Mouse (Mus musculus) limb, embryonic 11.5 days (tissue): ENCODE measurements around the gene Mapre3. TPM values are rescaled to one million over a fixed set of nuclear protein-coding genes. Genes with fewer than 3 reads are reported as not detected.
A peak's percentile ranks its signal among the peaks of the same experiment; 100 is the strongest.

Experiments used
- ATAC-seq: fragments of 200-750 bp; cut with Nextera tagmentation; 2 replicates; pipeline ENCODE4 v1.8.0; 2017; ENCODE audit warnings: low read depth; ENCODE audit not compliant: insufficient number of reproducible peaks, low FRiP score, low TSS enrichment
- DNase-seq: peaks from one replicate; pipeline ENCODE4 v3.0.0-alpha.2; 2015; ENCODE audit warnings: low spot score
- H3K27ac ChIP-seq: fragments of 300-500 bp; sonication (generic); replicated peaks from 2 replicates; pipeline ENCODE4 v1.5.1; 2014; ENCODE audit warnings: low read depth, mild to moderate bottlenecking, low read length
- H3K27me3 ChIP-seq: fragments of 300-500 bp; sonication (generic); 2 replicates; pipeline ENCODE4 v1.6.1; 2014; ENCODE audit warnings: mild to moderate bottlenecking, low read length, mixed read lengths; ENCODE audit not compliant: control insufficient read depth, insufficient read depth
- H3K36me3 ChIP-seq: fragments of 300-500 bp; sonication (generic); 2 replicates; pipeline ENCODE4 v1.6.1; 2014; ENCODE audit warnings: mild to moderate bottlenecking, low read length, moderate library complexity, mixed read lengths; ENCODE audit not compliant: control insufficient read depth, insufficient read depth
- H3K4me1 ChIP-seq: fragments of 300-500 bp; sonication (generic); 2 replicates; pipeline ENCODE4 v1.6.1; 2014; ENCODE audit warnings: low read length, mixed read lengths; ENCODE audit not compliant: control insufficient read depth, insufficient read depth
- H3K4me2 ChIP-seq: fragments of 300-500 bp; sonication (generic); 2 replicates; pipeline ENCODE4 v1.6.1; 2014; ENCODE audit warnings: low read depth, mild to moderate bottlenecking, moderate library complexity; ENCODE audit not compliant: severe bottlenecking
- H3K4me3 ChIP-seq: fragments of 300-500 bp; sonication (generic); 2 replicates; pipeline ENCODE4 v1.5.1; 2014; ENCODE audit warnings: low read depth, low read length
- H3K9ac ChIP-seq: fragments of 300-500 bp; sonication (generic); 2 replicates; pipeline ENCODE4 v1.6.1; 2014; ENCODE audit warnings: mild to moderate bottlenecking, low read length
- H3K9me3 ChIP-seq: fragments of 300-500 bp; sonication (generic); 2 replicates; pipeline ENCODE4 v1.6.1; 2016; ENCODE audit warnings: low read length; ENCODE audit not compliant: control insufficient read depth
- WGBS: fragments of 180-500 bp; shearing (Covaris S2); extraction: QIAGEN DNeasy Blood & Tissue Kit; methylation state at CpG from one replicate; pipeline ENCODE4 v1.1.7; 2014; 5-methylcytosine and 5-hydroxymethylcytosine counted together
- polyA plus RNA-seq: library from polyadenylated mRNA; unstranded; fragments of >200 nt; fragmentation: Nextera tagmentation; extraction: Ambion mirVana; gene quantifications from 2 replicates; pipeline ENCODE4 v1.2.1, GENCODE M21; 2014

The Mapre3 gene
- polyA plus RNA-seq, 1 experiment from 2014 or later, result 18.0 TPM

DNA sequence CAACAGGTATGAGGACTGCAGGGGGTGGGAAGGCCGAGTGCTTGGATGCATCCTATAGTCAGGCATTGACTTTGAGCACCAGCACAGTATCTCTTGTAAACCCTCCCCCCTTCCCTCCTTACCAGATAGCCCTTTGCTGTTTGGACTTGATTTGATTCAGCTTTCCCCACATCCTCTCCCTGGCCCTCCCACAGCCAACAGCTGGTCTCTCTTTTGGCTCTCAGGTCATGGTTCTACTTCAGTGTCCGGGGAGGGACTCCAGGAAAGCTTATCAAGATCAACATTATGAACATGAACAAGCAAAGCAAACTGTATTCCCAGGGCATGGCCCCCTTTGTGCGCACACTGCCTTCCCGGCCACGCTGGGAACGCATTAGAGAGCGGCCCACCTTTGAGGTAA, 75.9 kb downstream of the Mapre3 start:
- 85% methylated on average over 7 of the region's 7 CpGs for WGBS
- H3K36me3 ChIP-seq, result peaks cover 29% of the 10 kb centered on the region; the same call in 1 of the 2 replicates

DNA sequence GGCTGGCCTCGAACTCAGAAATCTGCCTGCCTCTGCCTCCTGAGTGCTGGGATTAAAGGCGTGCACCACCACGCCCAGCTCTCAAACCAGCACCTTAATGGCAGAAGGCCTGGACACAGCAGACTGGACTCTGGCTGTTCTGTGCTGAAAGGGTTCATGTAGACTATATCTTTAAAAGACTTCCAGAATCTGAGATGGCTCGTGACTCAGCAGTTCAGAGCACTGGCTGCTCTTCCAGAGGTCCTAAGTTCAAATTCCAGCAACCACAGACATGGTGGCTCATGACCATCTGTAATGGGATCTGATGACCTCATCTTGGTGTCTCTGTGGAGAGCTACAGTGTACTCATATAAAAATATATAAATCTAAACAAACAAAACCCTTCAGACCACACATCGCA, 87.4 kb downstream of the Mapre3 start:
- peaks cover 19% of the 10 kb centered on the region for H3K36me3 ChIP-seq
- 93% methylated on average over 5 of the region's 5 CpGs for WGBS

More for the DNA sequence above, 75.9 kb downstream of the Mapre3 start:
- H3K9me3 ChIP-seq, result no peaks in the 10 kb centered on the region
- H3K27me3 ChIP-seq, result no peaks in the 10 kb centered on the region
- peak overlapping the region; percentile 80 for H3K9ac ChIP-seq
- DNase-seq (no peak), ATAC-seq (no peak)
- H3K4me1 ChIP-seq, result peaks cover 6% of the 10 kb centered on the region
- H3K4me3 ChIP-seq, result peak overlapping the region; percentile 58
- no peak overlapping the region for H3K27ac ChIP-seq
- peak overlapping the region; percentile 75; the same call in 1 of the 2 replicates for H3K4me2 ChIP-seq

DNA sequence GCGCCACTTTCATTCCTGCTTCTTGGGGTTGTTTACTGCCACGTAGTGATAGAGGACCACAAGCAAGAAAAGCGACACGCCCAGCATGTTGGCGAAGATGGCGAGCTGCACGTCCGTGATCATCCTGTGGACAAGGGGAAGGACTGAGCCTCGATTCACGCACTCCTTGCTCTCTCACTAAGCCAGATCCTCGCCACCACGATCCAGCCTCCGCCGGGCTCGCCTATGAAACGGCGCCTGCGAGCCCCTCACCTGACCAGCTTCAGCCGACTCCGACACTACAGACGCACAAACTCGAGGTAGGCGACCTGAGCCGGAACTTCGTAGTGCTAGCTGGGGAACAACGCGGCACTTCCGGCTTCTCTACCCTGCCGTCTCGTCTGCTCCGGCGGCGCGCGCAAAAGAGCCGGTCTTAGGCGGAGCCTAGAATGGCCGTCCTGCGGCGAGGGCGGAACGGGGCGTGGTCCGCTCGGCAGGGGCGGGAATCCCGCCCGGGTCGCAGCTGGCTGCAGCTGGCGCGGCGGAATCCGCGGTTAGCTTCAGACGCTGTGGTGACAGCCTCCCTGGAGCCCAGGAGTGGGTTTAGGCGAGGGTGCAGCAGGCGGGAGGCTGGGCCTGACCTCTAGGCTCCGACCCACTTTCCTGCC, 93.1 kb downstream of the Mapre3 start, which contains the start of gene Ost4:
TSS of gene Ost4 (minus strand) at position 376 of the 647 bp plus-strand sequence.
- Histone ChIP-seq H3K27me3 (no peaks in the 10 kb centered on the region), H3K27ac (peak within 1 kb of the TSS; percentile 96), H3K4me3 (peak within 1 kb of the TSS; percentile 76), H3K9ac (peak within 1 kb of the TSS; percentile 84), H3K4me2 (peak within 1 kb of the TSS; percentile 94), H3K36me3 (peaks cover 10% of the 10 kb centered on the region), H3K9me3 (no peaks in the 10 kb centered on the region), H3K4me1 (peaks cover 43% of the 10 kb centered on the region)
- peak; percentile 96 for DNase-seq
- WGBS, result under 1% methylated on average over 58 of the region's 58 CpGs
- ATAC-seq, result peak; percentile 91

More for the DNA sequence above, 87.4 kb downstream of the Mapre3 start:
- H3K9me3 ChIP-seq, result no peaks in the 10 kb centered on the region
- ATAC-seq (no peak), DNase-seq (no peak)
- H3K4me3 ChIP-seq, result no peak overlapping the region
- no peak overlapping the region for H3K4me2 ChIP-seq
- H3K4me1 ChIP-seq, result peaks cover 6% of the 10 kb centered on the region; the same call in 1 of the 2 replicates
- no peak overlapping the region for H3K9ac ChIP-seq
- no peaks in the 10 kb centered on the region for H3K27me3 ChIP-seq
- H3K27ac ChIP-seq, result no peak overlapping the region

GRCm38 (mm10) chr5:30908426-30909299, 94.2 kb downstream of the Mapre3 start:
- H3K9me3 ChIP-seq, result no peaks in the 10 kb centered on the region
- ATAC-seq, result no peak
- peaks cover 48% of the 10 kb centered on the region for H3K4me1 ChIP-seq
- DNase-seq, result peak; percentile 70
- peak overlapping the region; percentile 96 for H3K27ac ChIP-seq
- peak overlapping the region; percentile 94 for H3K4me2 ChIP-seq
- peak overlapping the region; percentile 76 for H3K4me3 ChIP-seq
- H3K36me3 ChIP-seq, result peaks cover 10% of the 10 kb centered on the region
- H3K27me3 ChIP-seq, result no peaks in the 10 kb centered on the region
- 25% methylated on average over 13 of the region's 13 CpGs for WGBS
- H3K9ac ChIP-seq, result peak overlapping the region; percentile 69; the same call in 1 of the 2 replicates

- Histone ChIP-seq H3K27ac (peak overlapping the region; percentile 96), H3K4me3 (no peak overlapping the region), H3K4me2 (no peak overlapping the region), H3K9me3 (no peaks in the 10 kb centered on the region), H3K27me3 (no peaks in the 10 kb centered on the region), H3K4me1 (peaks cover 49% of the 10 kb centered on the region), H3K9ac (no peak overlapping the region; the same call in 1 of the 2 replicates), H3K36me3 (peaks cover 10% of the 10 kb centered on the region)
- no peak for ATAC-seq
- 13% methylated on average over 7 of the region's 7 CpGs for WGBS
- no peak for DNase-seq
Observed at GRCm38 (mm10) chr5:30909300-30909659, 94.8 kb downstream of the Mapre3 start.

GRCm38 (mm10) chr5:30909863-30910262, 95.4 kb downstream of the Mapre3 start:
- no peak for DNase-seq
- no peaks in the 10 kb centered on the region for H3K9me3 ChIP-seq
- no peak overlapping the region for H3K4me2 ChIP-seq
- 82% methylated on average over 7 of the region's 7 CpGs for WGBS
- H3K27ac ChIP-seq, result peak overlapping the region; percentile 96; the same call in 1 of the 2 replicates
- no peaks in the 10 kb centered on the region for H3K27me3 ChIP-seq
- H3K4me1 ChIP-seq, result peaks cover 55% of the 10 kb centered on the region
- no peak overlapping the region for H3K9ac ChIP-seq
- ATAC-seq, result no peak
- peaks cover 6% of the 10 kb centered on the region for H3K36me3 ChIP-seq
- no peak overlapping the region for H3K4me3 ChIP-seq

- Histone ChIP-seq H3K9ac (no peak overlapping the region), H3K4me2 (no peak overlapping the region), H3K27ac (peak overlapping the region; percentile 23), H3K4me3 (no peak overlapping the region), H3K4me1 (peaks cover 60% of the 10 kb centered on the region), H3K36me3 (peaks cover under 1% of the 10 kb centered on the region; the same call in 1 of the 2 replicates), H3K9me3 (no peaks in the 10 kb centered on the region), H3K27me3 (no peaks in the 10 kb centered on the region)
- ATAC-seq (no peak), DNase-seq (no peak)
Observed at GRCm38 (mm10) chr5:30910481-30910880, 96.0 kb downstream of the Mapre3 start.

DNA sequence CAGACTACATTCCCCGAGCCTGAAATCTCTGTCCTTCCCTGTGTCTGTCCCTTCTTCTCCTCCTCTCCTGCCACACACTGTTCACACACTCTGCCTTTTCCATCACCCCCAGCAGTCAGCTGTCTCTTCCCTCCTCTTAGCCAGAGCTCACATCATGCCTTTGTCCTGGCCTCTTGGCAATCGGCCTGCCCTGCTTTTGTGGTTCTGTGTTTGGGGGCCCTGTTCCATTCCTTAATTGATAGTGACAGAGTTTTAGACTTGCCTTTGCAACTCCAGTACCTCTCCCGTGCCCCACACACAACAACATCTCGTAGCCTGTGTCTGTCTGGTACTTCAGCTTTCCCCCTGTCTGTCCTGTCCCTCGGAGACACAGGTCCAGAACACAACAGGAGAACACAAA, 97.7 kb downstream of the Mapre3 start:
- peak overlapping the region; percentile 99 for H3K27ac ChIP-seq
- WGBS, result 75% methylated on average over 5 of the region's 5 CpGs
- DNase-seq (no peak), ATAC-seq (no peak)
- H3K9ac ChIP-seq, result 0 out of 2 replicates have a peak overlapping the region, but pooled peaks have one; percentile 40
- no peaks in the 10 kb centered on the region for H3K27me3 ChIP-seq
- no peaks in the 10 kb centered on the region for H3K36me3 ChIP-seq
- H3K4me1 ChIP-seq, result peaks cover 59% of the 10 kb centered on the region
- no peak overlapping the region for H3K4me2 ChIP-seq
- no peak overlapping the region for H3K4me3 ChIP-seq
- H3K9me3 ChIP-seq, result no peaks in the 10 kb centered on the region
